Mouse (Mus musculus) cerebellum, postnatal 10 days (tissue): ENCODE measurements around the gene Fsd1l.

Source experiments
- DNase-seq, 2 experiments: peaks; one replicate each; pipeline ENCODE4 v3.0.0; 2021; ENCODE audit warnings: mixed read lengths in 2 of 2

Gene Fsd1l

GRCm38 (mm10) chr4:53631316-53632010, at the start of gene Fsd1l:
Fsd1l (plus strand) TSS chr4:53631471.
- peak; percentile 92 to 94 for DNase-seq

- DNase-seq, result no peak
Measured at GRCm38 (mm10) chr4:53587676-53588075, 43.6 kb upstream of the Fsd1l start.

- no peak for DNase-seq
Measured at GRCm38 (mm10) chr4:53588936-53589335, 42.3 kb upstream of the Fsd1l start.

- no peak for DNase-seq
Measured at GRCm38 (mm10) chr4:53589466-53589865, 41.8 kb upstream of the Fsd1l start.

- DNase-seq, result peak; percentile 43 to 49
Measured at GRCm38 (mm10) chr4:53590163-53590562, 41.1 kb upstream of the Fsd1l start.

- DNase-seq, result no peak
Measured at GRCm38 (mm10) chr4:53590691-53591447, 40.4 kb upstream of the Fsd1l start.

GRCm38 (mm10) chr4:53591536-53591935, 39.7 kb upstream of the Fsd1l start:
- no peak for DNase-seq

GRCm38 (mm10) chr4:53591941-53592340, 39.3 kb upstream of the Fsd1l start:
- DNase-seq, result no peak

- no peak for DNase-seq
Measured at GRCm38 (mm10) chr4:53592386-53592785, 38.9 kb upstream of the Fsd1l start.

- peak; percentile 78 to 83 for DNase-seq
Measured at GRCm38 (mm10) chr4:53594204-53594603, 37.1 kb upstream of the Fsd1l start.

- no peak for DNase-seq
Measured at GRCm38 (mm10) chr4:53595246-53596062, 35.8 kb upstream of the Fsd1l start.

GRCm38 (mm10) chr4:53596063-53596895, 35.0 kb upstream of the Fsd1l start:
- DNase-seq, result no peak

- DNase-seq, result peak; percentile 39 to 59
Measured at GRCm38 (mm10) chr4:53600462-53600861, 30.8 kb upstream of the Fsd1l start.

- no peak for DNase-seq
Measured at GRCm38 (mm10) chr4:53614576-53615225, 16.6 kb upstream of the Fsd1l start.

GRCm38 (mm10) chr4:53617968-53618367, 13.3 kb upstream of the Fsd1l start:
- DNase-seq, result no peak

- DNase-seq, result no peak
Measured at GRCm38 (mm10) chr4:53620104-53620503, 11.2 kb upstream of the Fsd1l start.

- no peak for DNase-seq
Measured at GRCm38 (mm10) chr4:53621084-53621483, 10.2 kb upstream of the Fsd1l start.

- DNase-seq, result no peak
Measured at GRCm38 (mm10) chr4:53621490-53621889, 9.8 kb upstream of the Fsd1l start.

- no peak for DNase-seq
Measured at GRCm38 (mm10) chr4:53623711-53624110, 7.6 kb upstream of the Fsd1l start.

- peak; percentile 81 to 87 for DNase-seq
Measured at GRCm38 (mm10) chr4:53624816-53625215, 6.5 kb upstream of the Fsd1l start.

GRCm38 (mm10) chr4:53625263-53625662, 6.0 kb upstream of the Fsd1l start:
- DNase-seq, result no peak

- DNase-seq, result peak; percentile 58 to 64
Measured at GRCm38 (mm10) chr4:53628924-53629323, 2.3 kb upstream of the Fsd1l start.
